Mouse (Mus musculus): ENCODE measurements around the gene Prelid1.

- TF ChIP-seq CTCF (IDR thresholded peaks at IDR 0.05; ENCODE audit: low read depth) (no peak), EP300 (IDR thresholded peaks at IDR 0.05; ENCODE audit: low read depth) (no peak)
Observed at GRCm38 (mm10) chr13:55300913-55301312, 19.4 kb upstream of the Prelid1 start.

Data from liver, embryonic 14.5 days (tissue).